Mouse (Mus musculus) testis, adult 2 months (tissue): Measurements from ENCODE around the gene Ly75. TPM values are rescaled to one million over a fixed set of nuclear protein-coding genes. Genes with fewer than 3 reads are reported as not detected.

Source experiments
- H3K27ac ChIP-seq: fragments of 200-500 bp; 2 replicates; pipeline ENCODE4 v1.5.1; 2012; ENCODE audit warnings: low read depth, low read length; ENCODE audit not compliant: control insufficient read depth, insufficient read depth
- H3K27me3 ChIP-seq: fragments of 200-500 bp; 2 replicates; pipeline ENCODE4 v1.6.1; 2012; ENCODE audit warnings: mild to moderate bottlenecking, low read length, moderate library complexity; ENCODE audit not compliant: control insufficient read depth, insufficient read depth
- H3K36me3 ChIP-seq: fragments of 200-500 bp; 2 replicates; pipeline ENCODE4 v1.6.1; 2012; ENCODE audit warnings: mild to moderate bottlenecking, low read length; ENCODE audit not compliant: control insufficient read depth, insufficient read depth
- H3K4me1 ChIP-seq: fragments of 200-500 bp; 2 replicates; pipeline ENCODE4 v1.6.1; 2012; ENCODE audit warnings: low read length; ENCODE audit not compliant: control insufficient read depth, insufficient read depth
- H3K4me3 ChIP-seq: fragments of 200-500 bp; 2 replicates; pipeline ENCODE4 v1.5.1; 2012; ENCODE audit warnings: low read depth, mild to moderate bottlenecking, low read length, moderate library complexity, mixed read lengths; ENCODE audit not compliant: control insufficient read depth
- CTCF ChIP-seq: fragments of 200-500 bp; IDR thresholded peaks from 2 replicates; pipeline ENCODE4 v1.5.1; 2012; ENCODE audit warnings: low read depth, mild to moderate bottlenecking, inconsistent platforms, low read length, moderate library complexity; ENCODE audit not compliant: control insufficient read depth, insufficient read depth, insufficient replicate concordance
- POLR2A ChIP-seq: fragments of 200-500 bp; IDR thresholded peaks from 2 replicates; pipeline ENCODE4 v1.6.1; 2012; ENCODE audit warnings: low read depth, mild to moderate bottlenecking, inconsistent platforms, low read length, moderate library complexity; ENCODE audit not compliant: control insufficient read depth
- polyA plus RNA-seq: library from polyadenylated mRNA; depleted of rRNA; stranded (reverse); fragments of >200 nt; gene quantifications from 2 replicates; pipeline ENCODE4 v1.2.3, GENCODE M21; 2012; rRNA removed

The Ly75 gene
- 0.45 and 0.54 TPM in 2 replicates for polyA plus RNA-seq

DNA sequence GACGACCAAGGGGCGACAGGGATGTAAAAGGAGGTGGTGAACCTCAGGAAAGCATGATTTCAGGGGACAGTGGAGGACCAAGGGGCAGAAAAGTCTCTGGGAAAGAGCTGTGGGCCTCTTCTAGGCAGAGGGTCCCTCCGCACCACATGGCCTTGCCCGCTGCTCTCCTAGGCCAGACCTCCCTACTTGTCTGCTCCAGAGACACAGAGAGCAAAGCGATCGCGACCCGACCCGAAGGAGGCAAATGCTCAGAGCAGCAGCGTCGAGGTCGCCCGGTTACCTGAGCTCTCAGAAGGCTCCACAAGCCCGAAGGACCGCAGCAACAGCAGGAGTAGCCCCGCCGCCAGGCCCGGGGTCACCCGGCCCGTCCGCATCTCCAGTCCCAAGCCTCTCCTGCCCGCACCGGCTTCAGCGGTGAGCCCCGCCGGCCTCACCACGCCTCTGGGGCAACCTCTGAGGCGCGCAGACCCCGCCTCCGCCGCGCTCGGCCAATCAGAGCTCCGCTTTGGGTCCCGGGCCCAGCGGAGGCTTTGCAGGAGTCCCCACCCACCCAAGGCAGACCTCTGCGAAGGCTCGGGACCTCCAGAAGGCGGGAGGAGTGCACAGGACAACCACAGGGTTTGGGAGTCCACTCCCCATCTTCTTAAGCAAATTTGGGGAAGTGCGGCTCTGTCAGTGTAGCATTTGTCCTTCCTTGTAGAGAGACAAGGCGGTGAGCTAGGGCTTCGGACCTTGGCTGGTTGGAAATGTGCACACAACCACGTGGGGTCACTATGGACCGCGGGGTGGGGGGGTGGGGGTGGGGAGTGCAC lies at the start of gene Ly75:
Ly75 (minus strand) TSS at position 446 of the 812 bp plus-strand sequence.
- TF ChIP-seq CTCF (no peak), POLR2A (no peak; the same call in 1 of the 2 replicates)
- Histone ChIP-seq H3K36me3 (no peaks in the 10 kb centered on the region), H3K4me3 (peak within 1 kb of the TSS; percentile 78), H3K27me3 (no peaks in the 10 kb centered on the region), H3K4me1 (peaks cover 2% of the 10 kb centered on the region), H3K27ac (no peak within 1 kb of the TSS)

DNA sequence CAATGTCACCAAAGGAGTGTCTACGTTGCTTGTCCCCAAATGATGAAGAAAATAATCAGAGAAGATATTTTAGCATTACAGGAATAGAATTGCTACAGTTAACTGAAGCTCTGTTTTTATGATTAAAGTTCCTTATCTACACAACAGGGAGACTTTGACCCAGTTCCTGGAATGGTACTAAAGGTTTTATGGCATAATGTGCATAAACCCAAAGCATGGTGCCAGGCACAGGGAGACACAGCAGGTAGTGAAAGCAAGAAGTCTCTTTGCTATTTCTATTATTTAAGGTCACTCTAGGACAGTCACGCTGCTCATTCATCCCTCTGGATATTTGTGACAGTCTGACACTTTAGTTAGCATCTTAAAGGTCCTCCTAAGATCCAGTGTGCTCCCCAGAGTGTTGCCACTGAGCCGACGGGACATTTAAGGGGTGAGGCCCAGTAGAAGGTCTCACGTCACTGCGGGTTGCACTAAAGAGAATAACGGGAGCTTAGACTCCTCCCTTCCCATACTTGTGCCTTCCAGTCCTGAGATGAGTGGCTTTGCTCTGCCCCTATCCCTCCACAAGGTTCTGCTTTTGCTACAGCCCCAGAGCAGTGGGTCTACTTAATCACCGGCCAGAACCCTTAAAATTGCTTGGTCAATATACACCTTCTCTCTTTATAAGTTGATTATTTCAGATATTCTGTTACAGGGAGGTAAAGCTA lies 47.4 kb upstream of the Ly75 start:
- TF ChIP-seq CTCF: no peak
- TF ChIP-seq POLR2A: no peak
- Histone ChIP-seq H3K4me1 (no peaks in the 10 kb centered on the region), H3K36me3 (no peaks in the 10 kb centered on the region), H3K4me3 (no peak overlapping the region), H3K27ac (no peak overlapping the region), H3K27me3 (no peaks in the 10 kb centered on the region)

DNA sequence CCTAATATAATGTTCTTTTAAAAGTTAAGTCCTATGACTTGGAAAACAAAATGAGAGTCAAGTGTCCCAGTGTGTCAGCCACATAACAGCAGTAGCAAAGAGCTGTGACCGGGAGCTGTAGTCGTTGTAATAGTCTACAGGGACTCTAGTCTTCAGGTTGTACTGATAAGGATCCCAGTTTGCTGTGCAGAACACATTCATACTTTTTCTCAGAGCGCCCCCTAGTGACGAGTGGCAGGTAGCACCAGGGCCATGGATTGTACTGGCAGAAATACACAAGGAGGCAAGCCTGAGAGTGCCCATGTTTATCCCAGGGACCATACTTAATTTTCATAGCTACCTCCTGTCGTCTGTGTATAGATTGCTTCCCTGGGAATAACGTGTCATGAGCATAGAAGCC lies 35.0 kb upstream of the Ly75 start:
- H3K4me3 ChIP-seq: no peak overlapping the region
- H3K27ac ChIP-seq: no peak overlapping the region
- no peaks in the 10 kb centered on the region for H3K4me1 ChIP-seq
- TF ChIP-seq POLR2A (no peak), CTCF (peak; percentile 83; the same call in 1 of the 2 replicates)
- no peaks in the 10 kb centered on the region for H3K36me3 ChIP-seq
- H3K27me3 ChIP-seq: no peaks in the 10 kb centered on the region

DNA sequence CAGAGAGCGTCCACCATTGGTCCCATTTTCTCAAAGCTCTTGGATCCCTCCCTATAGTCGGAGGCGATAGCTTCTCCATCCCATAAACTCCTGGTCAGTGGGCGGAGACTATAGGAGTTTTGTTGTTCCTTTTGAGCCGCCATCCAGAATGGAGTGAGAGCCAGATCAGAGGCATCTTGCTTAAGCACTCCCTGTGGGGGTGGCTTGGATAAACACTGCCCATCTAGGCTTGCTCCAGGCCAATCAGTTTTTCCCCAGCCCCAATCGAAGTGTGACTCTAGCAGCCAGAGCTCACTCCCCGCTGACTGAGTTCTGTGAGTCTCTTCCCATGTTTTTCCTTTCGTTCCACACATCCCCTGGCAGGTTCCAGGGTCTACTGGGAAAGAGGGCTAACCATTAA lies 31.2 kb upstream of the Ly75 start:
- no peaks in the 10 kb centered on the region for H3K36me3 ChIP-seq
- no peaks in the 10 kb centered on the region for H3K27me3 ChIP-seq
- no peak overlapping the region for H3K27ac ChIP-seq
- no peak for TF ChIP-seq CTCF
- TF ChIP-seq POLR2A: no peak
- H3K4me1 ChIP-seq: no peaks in the 10 kb centered on the region
- no peak overlapping the region for H3K4me3 ChIP-seq

DNA sequence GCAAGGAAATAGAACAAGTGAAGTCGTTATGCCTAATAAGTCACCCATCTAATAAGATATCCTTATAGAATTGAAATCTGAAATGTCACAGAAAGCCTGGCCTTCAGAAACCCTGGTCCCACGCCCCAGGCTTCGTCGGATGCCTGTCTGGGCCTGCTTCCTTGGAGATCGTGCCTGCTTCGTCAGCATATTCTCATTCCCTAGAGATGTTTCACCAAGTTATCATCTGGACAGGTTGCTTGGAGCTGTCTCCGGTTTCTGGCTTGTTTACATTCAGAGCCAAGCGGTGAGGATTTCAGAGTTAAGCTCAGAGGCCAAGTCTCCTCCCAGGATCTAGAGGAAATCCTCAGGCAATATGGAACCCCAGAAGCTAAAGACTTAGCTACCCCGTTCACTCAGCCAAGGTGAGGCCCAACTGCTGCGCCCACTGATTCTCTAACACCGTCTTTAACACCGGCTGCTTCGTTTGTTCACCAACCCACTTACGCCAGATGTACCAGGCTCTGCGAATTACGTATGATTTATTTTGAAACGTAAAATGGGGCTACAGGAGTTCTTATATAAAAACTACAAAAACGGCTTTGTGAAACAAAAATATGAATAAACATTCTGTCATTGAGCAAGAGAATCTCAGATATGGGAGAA lies 30.0 kb upstream of the Ly75 start:
- Histone ChIP-seq H3K4me3 (no peak overlapping the region), H3K27ac (no peak overlapping the region), H3K27me3 (no peaks in the 10 kb centered on the region), H3K36me3 (no peaks in the 10 kb centered on the region), H3K4me1 (no peaks in the 10 kb centered on the region)
- TF ChIP-seq POLR2A (no peak), CTCF (no peak)

DNA sequence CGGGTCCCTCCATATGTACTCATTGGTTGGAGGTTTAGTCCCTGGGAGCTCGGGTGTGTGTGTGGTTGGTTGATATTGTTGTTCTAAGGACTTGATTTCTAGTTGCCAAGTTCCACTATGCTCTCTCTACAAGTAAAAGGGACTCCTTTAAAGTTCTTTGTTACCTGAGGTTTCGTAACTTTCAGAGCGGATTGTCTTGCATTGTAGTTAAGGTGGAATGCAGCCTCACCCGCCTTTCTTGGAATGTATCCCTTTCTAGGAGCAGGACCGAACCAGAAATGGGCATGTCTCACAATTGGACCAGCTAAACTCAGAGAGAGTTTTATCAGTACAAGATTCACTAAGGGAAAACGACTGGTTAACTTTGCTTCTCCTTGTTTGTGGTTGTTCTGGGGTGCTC lies 28.1 kb upstream of the Ly75 start:
- H3K27ac ChIP-seq: no peak overlapping the region
- no peaks in the 10 kb centered on the region for H3K27me3 ChIP-seq
- no peaks in the 10 kb centered on the region for H3K4me1 ChIP-seq
- no peak overlapping the region for H3K4me3 ChIP-seq
- TF ChIP-seq POLR2A (no peak), CTCF (no peak)
- no peaks in the 10 kb centered on the region for H3K36me3 ChIP-seq
